Mouse (Mus musculus) limb, embryonic 15.5 days (tissue): Measurements from ENCODE around the gene Dand5. TPM values are rescaled to one million over a fixed set of nuclear protein-coding genes. Genes with fewer than 3 reads are reported as not detected.

ENCODE experiments used
- ATAC-seq: fragments of 200-750 bp; cut with Nextera tagmentation; 2 replicates; pipeline ENCODE4 v1.8.0; 2017; ENCODE audit warnings: low read depth, moderate TSS enrichment; ENCODE audit not compliant: insufficient number of reproducible peaks, low FRiP score, low TSS enrichment
- H3K27ac ChIP-seq: fragments of 300-500 bp; sonication (generic); 2 replicates; pipeline ENCODE4 v1.5.1; 2015; ENCODE audit warnings: moderate library complexity, mild to moderate bottlenecking, inconsistent platforms
- H3K27me3 ChIP-seq: fragments of 300-500 bp; sonication (generic); 2 replicates; pipeline ENCODE4 v1.6.1; 2015; ENCODE audit warnings: inconsistent platforms
- H3K36me3 ChIP-seq: fragments of 300-500 bp; sonication (generic); 2 replicates; pipeline ENCODE4 v1.6.1; 2015; ENCODE audit warnings: inconsistent platforms
- H3K4me1 ChIP-seq: fragments of 300-500 bp; sonication (generic); 2 replicates; pipeline ENCODE4 v1.6.1; 2015; ENCODE audit warnings: inconsistent platforms
- H3K4me2 ChIP-seq: fragments of 300-500 bp; sonication (generic); 2 replicates; pipeline ENCODE4 v1.6.1; 2015; ENCODE audit warnings: mild to moderate bottlenecking, inconsistent platforms
- H3K4me3 ChIP-seq: fragments of 300-500 bp; sonication (generic); 2 replicates; pipeline ENCODE4 v1.5.1; 2015; ENCODE audit warnings: mild to moderate bottlenecking, inconsistent platforms
- H3K9ac ChIP-seq: fragments of 300-500 bp; sonication (generic); 2 replicates; pipeline ENCODE4 v1.6.1; 2015; ENCODE audit warnings: inconsistent platforms
- H3K9me3 ChIP-seq: fragments of 300-500 bp; sonication (generic); 2 replicates; pipeline ENCODE4 v1.6.1; 2016; ENCODE audit warnings: inconsistent platforms
- WGBS: fragments of 180-500 bp; shearing (Covaris S2); methylation state at CpG from one replicate; pipeline ENCODE4 v1.1.7; 2015; 5-methylcytosine and 5-hydroxymethylcytosine counted together
- polyA plus RNA-seq: library from polyadenylated mRNA; unstranded; fragments of >200 nt; fragmentation: Nextera tagmentation; extraction: Ambion mirVana; gene quantifications from 2 replicates; pipeline ENCODE4 v1.2.1, GENCODE M21; 2015

The Dand5 gene
- polyA plus RNA-seq, 1 experiment from 2014 or later = 8.0 TPM

GRCm38 (mm10) chr8:84786801-84787467, 35.7 kb downstream of the Dand5 start:
- Histone ChIP-seq H3K9me3 (no peaks in the 10 kb centered on the region), H3K27me3 (peaks cover 13% of the 10 kb centered on the region; the same call in 1 of the 2 replicates), H3K9ac (no peak overlapping the region), H3K4me1 (peaks cover 99% of the 10 kb centered on the region), H3K27ac (peak overlapping the region; percentile 76), H3K4me2 (peak overlapping the region; percentile 50), H3K36me3 (no peaks in the 10 kb centered on the region; the same call in 1 of the 2 replicates), H3K4me3 (peak overlapping the region; percentile 21)
- WGBS = 34% methylated on average over 11 of the region's 11 CpGs
- no peak for ATAC-seq

- WGBS = 23% methylated on average over 38 of the region's 38 CpGs
- Histone ChIP-seq H3K27me3 (peaks cover 18% of the 10 kb centered on the region; the same call in 1 of the 2 replicates), H3K4me2 (peak overlapping the region; percentile 50), H3K9ac (peak overlapping the region; percentile 20; the same call in 1 of the 2 replicates), H3K4me1 (peaks cover 100% of the 10 kb centered on the region), H3K27ac (peak overlapping the region; percentile 76), H3K4me3 (peak overlapping the region; percentile 21), H3K9me3 (no peaks in the 10 kb centered on the region), H3K36me3 (no peaks in the 10 kb centered on the region; the same call in 1 of the 2 replicates)
- ATAC-seq = peak; percentile 20
Observed at GRCm38 (mm10) chr8:84785756-84786677, 36.6 kb downstream of the Dand5 start.

GRCm38 (mm10) chr8:84785506-84785755, 37.2 kb downstream of the Dand5 start:
- Histone ChIP-seq H3K9ac (peak overlapping the region; percentile 31; the same call in 1 of the 2 replicates), H3K4me2 (peak overlapping the region; percentile 50), H3K36me3 (no peaks in the 10 kb centered on the region; the same call in 1 of the 2 replicates), H3K27ac (no peak overlapping the region), H3K4me1 (peaks cover 99% of the 10 kb centered on the region), H3K27me3 (peaks cover 18% of the 10 kb centered on the region; the same call in 1 of the 2 replicates), H3K4me3 (peak overlapping the region; percentile 21), H3K9me3 (no peaks in the 10 kb centered on the region)
- 38% methylated on average over 11 of the region's 11 CpGs for WGBS
- no peak for ATAC-seq

DNA sequence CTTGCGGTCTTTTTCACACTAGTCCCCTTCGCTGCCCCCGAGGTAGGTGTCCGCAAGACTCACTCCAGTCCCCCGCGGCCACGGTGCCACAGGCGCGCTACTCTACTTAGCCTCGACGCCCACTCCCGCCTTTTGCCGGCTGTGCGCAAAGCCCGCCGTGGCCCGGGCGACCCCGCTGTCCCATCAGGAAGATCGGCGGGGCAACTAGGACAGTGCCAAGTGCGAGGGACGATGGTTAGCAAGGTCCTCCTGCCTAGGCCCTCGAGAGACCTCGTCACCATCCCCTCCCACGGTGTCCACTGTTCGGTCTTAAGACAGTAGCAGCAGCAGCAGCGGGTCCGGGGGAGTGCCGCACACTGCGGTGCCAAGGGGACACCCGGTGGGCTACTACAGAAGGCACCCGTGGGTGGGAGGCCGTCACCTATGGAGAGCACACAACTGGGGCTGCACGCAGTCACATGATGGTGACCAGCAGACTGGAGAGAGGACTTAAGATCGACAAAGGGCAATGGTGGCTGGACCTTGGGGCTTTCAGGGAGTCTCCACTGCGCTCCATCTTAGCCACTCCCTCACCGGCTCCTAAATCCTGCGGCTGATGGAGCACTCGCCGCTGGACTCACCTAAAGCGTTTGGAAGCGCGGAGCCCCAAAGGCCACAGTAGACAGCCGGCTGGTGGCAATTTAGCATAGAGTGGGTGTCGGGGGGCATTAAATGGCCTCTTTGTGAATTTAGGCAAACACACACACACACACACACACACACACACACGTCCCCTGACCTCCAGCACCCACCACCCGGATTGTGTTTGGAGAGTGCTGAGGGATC, 37.7 kb downstream of the Dand5 start:
- H3K4me3 ChIP-seq = peak overlapping the region; percentile 21
- H3K4me2 ChIP-seq = peak overlapping the region; percentile 50
- peaks cover 99% of the 10 kb centered on the region for H3K4me1 ChIP-seq
- no peak for ATAC-seq
- 14% methylated on average over 48 of the region's 48 CpGs for WGBS
- H3K9me3 ChIP-seq = no peaks in the 10 kb centered on the region
- peaks cover 18% of the 10 kb centered on the region; the same call in 1 of the 2 replicates for H3K27me3 ChIP-seq
- no peak overlapping the region for H3K27ac ChIP-seq
- peak overlapping the region; percentile 31; the same call in 1 of the 2 replicates for H3K9ac ChIP-seq
- H3K36me3 ChIP-seq = no peaks in the 10 kb centered on the region; the same call in 1 of the 2 replicates

DNA sequence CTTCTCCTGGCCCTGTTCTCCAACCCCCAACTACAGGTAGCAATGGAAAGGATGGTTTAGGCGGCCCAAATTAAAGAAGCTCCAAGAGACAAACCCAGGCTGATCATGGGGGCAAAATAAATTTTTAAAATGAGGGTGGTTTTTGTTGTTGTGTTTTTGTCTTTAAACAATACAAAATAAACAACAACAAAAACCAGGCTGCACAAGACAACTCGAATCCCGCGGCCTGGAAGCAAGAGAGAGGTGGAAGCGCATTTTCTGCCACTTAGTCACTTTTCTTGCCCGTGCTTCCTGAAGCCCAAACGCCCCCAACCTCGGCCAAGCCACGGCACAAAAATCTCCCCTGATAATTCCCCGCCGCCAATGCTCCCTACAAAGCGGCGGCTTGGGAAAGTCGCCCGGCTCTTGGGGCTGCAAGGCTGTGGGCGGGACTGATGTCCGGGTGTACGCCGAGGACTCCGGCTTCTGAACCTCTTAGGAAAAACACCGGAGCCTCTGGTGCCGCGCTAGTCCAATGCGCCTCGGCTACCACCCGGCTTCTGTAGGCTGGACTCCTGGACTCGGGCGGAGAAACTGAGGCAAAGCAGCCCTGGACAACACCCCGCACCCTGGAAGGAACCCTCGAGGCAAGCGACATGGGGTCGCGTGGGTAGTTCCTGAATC, 38.6 kb downstream of the Dand5 start:
- 15% methylated on average over 33 of the region's 33 CpGs for WGBS
- Histone ChIP-seq H3K4me3 (peak overlapping the region; percentile 21), H3K27me3 (peaks cover 18% of the 10 kb centered on the region; the same call in 1 of the 2 replicates), H3K4me2 (peak overlapping the region; percentile 50), H3K27ac (peak overlapping the region; percentile 83; the same call in 1 of the 2 replicates), H3K4me1 (peaks cover 99% of the 10 kb centered on the region), H3K9ac (peak overlapping the region; percentile 45; the same call in 1 of the 2 replicates), H3K36me3 (no peaks in the 10 kb centered on the region; the same call in 1 of the 2 replicates), H3K9me3 (no peaks in the 10 kb centered on the region)
- no peak for ATAC-seq

DNA sequence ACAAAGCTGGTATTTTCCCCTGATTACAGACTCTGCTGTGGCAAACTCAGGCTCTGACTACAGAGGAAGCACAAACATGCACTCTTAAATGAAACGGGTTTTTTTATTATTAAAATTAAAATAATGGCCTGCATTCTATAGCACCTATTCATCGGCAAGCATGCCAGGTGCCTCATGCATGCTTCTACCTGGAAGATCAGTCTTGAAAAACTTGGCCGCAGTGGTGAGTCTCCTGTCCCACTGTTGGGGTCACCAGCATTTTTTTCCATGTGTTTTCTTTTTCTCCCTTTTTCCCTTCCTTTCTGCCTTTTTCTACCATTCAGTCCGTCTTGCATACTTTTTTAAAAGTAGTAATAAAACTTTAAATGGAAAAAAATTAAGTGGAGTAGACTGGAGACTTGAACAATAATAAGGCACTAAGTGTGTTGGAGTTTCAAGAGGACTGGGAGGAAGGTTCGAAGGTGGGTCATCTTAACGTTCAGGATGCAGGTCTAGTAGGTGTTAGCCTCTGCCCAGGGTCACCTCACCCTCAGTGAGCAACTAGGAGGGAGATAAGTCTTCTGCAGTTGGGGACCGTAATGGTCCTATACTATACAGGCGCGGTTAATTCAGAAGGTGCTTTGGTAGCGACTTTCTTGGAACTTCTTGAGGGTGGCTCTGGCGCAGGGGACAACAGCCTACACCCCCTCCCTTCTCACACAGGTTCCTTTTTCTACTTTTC, 39.3 kb downstream of the Dand5 start:
- Histone ChIP-seq H3K4me3 (no peak overlapping the region), H3K9me3 (no peaks in the 10 kb centered on the region), H3K27me3 (peaks cover 18% of the 10 kb centered on the region; the same call in 1 of the 2 replicates), H3K4me1 (peaks cover 99% of the 10 kb centered on the region), H3K36me3 (no peaks in the 10 kb centered on the region; the same call in 1 of the 2 replicates), H3K27ac (peak overlapping the region; percentile 83), H3K9ac (no peak overlapping the region), H3K4me2 (no peak overlapping the region)
- no peak for ATAC-seq
- 35% methylated on average over 11 of the region's 11 CpGs for WGBS

GRCm38 (mm10) chr8:84782680-84783079, 39.9 kb downstream of the Dand5 start:
- no peak overlapping the region for H3K9ac ChIP-seq
- peak overlapping the region; percentile 83 for H3K27ac ChIP-seq
- H3K4me2 ChIP-seq = peak overlapping the region; percentile 7; the same call in 1 of the 2 replicates

GRCm38 (mm10) chr8:84781686-84782505, 40.7 kb downstream of the Dand5 start:
- Histone ChIP-seq H3K36me3 (no peaks in the 10 kb centered on the region), H3K9me3 (no peaks in the 10 kb centered on the region), H3K9ac (no peak overlapping the region), H3K27ac (peak overlapping the region; percentile 83), H3K4me3 (no peak overlapping the region), H3K4me1 (peaks cover 98% of the 10 kb centered on the region), H3K27me3 (peaks cover 18% of the 10 kb centered on the region; the same call in 1 of the 2 replicates), H3K4me2 (peak overlapping the region; percentile 14; the same call in 1 of the 2 replicates)
- WGBS = 25% methylated on average over 5 of the region's 5 CpGs
- ATAC-seq = no peak

More at GRCm38 (mm10) chr8:84782680-84783079, 39.9 kb downstream of the Dand5 start:
- Histone ChIP-seq H3K4me3 (no peak overlapping the region), H3K4me1 (peaks cover 99% of the 10 kb centered on the region), H3K36me3 (no peaks in the 10 kb centered on the region; the same call in 1 of the 2 replicates), H3K9me3 (no peaks in the 10 kb centered on the region), H3K27me3 (peaks cover 18% of the 10 kb centered on the region; the same call in 1 of the 2 replicates)
- no peak for ATAC-seq
- 31% methylated on average over 10 of the region's 10 CpGs for WGBS

- Histone ChIP-seq H3K4me2 (peak overlapping the region; percentile 34), H3K4me3 (no peak overlapping the region)
- WGBS = 24% methylated on average over 6 of the region's 6 CpGs
Observed at GRCm38 (mm10) chr8:84780949-84781680, 41.5 kb downstream of the Dand5 start.

More at GRCm38 (mm10) chr8:84780949-84781680, 41.5 kb downstream of the Dand5 start:
- no peak for ATAC-seq
- H3K27me3 ChIP-seq = peaks cover 18% of the 10 kb centered on the region; the same call in 1 of the 2 replicates
- H3K27ac ChIP-seq = peak overlapping the region; percentile 83
- H3K9ac ChIP-seq = no peak overlapping the region
- no peaks in the 10 kb centered on the region for H3K36me3 ChIP-seq
- peaks cover 97% of the 10 kb centered on the region for H3K4me1 ChIP-seq
- no peaks in the 10 kb centered on the region for H3K9me3 ChIP-seq
